Mouse (Mus musculus) telencephalon, adult 2 months (tissue): Measurements from ENCODE around the gene Cat.

ENCODE experiments used
- DNase-seq: peaks from one replicate; pipeline ENCODE4 v3.0.0-alpha.2; 2011; ENCODE audit warnings: low read depth, low spot score

The Cat gene

DNA sequence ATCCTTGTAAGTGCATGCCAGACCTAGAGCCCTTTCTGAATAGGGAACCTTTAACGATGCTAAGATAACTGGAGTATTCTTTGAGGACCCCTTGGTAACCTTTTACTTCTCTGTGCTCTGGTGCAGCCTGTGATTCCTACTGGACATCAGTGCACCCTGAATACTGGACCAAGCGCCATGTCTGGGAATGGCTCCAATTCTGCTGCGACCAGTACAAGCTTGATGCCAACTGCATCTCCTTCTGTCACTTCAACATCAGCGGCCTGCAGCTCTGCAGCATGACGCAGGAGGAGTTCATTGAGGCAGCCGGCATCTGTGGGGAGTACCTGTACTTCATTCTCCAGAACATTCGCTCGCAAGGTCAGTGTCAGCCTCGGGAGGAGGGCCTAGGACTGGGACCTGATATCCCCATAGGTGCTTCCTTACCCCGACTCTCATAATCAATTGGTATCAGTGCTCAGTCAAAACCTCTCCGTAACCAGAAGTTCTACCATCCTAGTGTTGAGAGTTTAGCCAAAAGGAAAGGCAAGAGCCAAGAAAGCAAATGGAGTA, 45.8 kb downstream of the Cat start:
- no peak for DNase-seq

DNA sequence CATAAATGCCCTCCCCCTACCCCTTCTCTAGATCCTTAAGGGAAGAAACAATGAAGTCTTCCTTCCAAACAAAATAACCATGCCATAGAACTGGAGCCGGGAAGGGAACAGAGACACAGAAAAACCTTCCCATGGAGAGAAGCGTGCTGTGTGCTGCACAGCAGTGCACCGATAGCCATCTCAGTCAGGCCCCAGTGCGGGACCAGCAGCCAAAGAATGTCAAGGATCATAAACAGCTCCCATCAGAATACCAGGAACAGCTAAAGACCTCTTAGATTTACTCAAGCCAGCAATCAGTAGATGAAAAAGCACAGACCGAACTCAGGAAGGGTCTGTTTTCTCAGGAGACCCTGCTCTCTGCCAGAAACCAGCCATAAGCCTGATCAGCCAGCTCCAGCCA, 48.4 kb downstream of the Cat start:
- DNase-seq: no peak

DNA sequence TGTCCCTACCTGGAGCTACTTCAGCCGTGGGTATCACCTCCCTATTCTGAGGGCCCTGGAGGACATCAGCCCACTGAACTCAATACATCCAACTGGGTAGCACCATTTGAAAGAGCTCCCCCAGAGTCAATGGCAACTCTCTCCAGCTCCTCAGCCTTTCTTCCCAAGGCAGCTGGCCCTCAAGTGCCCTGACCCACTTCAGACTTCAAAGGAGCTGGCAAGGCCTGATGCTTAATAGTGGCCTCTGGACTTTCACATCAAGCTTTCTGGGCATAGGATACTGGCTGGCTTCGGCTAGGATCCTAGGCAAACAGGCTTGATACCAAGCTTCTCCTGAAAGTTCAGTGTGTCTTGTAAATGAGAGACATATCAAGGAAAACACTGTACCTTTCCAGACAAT, 49.9 kb downstream of the Cat start:
- no peak for DNase-seq

DNA sequence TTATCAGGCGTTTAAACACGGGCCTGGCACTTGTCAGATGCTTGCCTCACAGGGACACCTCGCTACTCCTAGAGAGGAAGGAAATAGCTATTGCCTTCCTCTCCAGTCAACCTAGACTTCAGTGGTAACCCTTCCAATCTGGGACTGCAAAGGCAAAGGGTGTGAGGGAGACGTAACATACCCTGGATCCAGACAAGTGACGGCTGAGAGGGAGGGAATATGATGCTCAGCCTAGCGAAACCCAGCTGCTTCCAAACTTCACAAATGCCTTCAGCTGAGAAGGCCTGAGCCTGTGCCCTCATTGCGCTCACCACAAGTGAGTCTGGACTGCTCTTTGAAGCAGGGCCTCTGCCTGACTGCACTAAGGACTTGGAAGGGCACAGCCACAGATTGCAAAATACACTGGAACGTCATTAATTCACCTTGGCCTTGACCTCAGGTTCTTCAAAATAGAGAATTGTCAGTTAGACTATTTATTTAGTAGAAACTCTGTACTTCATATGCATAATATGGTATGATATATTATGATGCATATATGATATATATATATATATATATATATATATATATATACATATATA, 52.2 kb downstream of the Cat start:
- no peak for DNase-seq

DNA sequence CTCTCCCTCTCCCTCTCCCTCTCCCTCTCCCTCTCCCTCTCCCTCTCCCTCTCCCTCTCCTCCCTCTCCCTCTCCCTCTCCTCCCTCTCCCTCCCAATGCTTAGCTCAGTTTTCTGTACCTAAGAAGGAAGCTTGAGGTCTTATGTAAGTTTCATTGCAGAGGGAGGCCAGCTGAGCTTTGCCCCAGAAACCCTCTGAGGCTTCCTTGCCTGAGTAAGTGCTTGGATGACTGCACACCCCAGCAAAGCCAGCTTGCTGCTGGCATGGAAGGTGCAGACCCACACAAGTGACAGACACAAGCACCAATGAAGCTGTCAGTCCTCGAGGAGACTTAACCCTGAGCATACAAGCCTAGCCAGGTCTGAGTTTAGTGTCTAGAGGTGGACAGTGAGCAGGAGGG, 54.2 kb downstream of the Cat start:
- DNase-seq: no peak

DNA sequence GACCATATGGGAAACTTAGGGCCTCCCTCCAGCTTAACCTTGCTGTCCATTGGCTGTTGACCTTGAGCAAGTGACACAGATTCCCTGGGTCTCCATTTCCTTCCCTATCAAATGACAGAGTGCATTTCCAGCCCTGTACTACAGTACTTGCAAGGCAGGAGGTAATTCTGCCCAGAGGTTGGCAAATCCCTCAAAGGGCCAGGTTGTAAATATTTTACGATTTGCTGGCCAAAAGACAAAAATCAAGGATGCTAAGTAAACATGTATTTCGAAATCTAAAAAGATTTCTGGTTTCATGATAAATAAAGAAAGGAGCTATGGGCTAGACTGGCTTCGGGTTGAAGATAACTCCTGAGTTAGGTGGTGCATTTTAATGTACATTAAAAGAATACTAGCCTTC, 56.6 kb downstream of the Cat start:
- DNase-seq: no peak

DNA sequence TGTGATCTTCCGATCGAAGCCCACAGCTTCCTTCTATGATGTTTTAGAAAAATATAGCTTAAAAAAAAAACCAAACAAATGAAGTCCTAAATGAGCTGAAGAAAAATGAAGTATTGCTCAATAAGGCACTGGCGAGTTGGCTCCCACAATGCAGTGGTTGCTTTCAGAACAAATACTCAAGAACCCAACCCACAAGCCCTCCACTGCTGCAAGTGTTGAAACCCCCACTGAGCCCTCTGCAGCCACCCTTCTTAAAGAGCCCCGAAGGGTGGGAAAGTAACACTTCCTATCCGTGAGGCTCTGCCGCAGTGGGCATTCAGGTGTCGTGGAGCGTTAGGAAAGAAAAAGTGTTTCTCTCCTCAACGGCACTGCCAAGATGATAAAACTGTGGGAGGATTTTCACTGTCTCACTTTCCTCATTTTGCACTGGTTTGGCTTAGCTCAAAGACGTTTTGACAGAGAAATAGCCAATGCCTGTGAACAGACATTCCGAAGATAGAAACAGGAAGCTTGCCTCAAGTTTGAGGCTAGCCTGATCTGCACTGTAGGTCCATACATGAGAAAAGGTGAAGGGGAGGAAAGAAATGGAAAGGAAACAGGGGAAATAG, 59.4 kb downstream of the Cat start:
- no peak for DNase-seq

DNA sequence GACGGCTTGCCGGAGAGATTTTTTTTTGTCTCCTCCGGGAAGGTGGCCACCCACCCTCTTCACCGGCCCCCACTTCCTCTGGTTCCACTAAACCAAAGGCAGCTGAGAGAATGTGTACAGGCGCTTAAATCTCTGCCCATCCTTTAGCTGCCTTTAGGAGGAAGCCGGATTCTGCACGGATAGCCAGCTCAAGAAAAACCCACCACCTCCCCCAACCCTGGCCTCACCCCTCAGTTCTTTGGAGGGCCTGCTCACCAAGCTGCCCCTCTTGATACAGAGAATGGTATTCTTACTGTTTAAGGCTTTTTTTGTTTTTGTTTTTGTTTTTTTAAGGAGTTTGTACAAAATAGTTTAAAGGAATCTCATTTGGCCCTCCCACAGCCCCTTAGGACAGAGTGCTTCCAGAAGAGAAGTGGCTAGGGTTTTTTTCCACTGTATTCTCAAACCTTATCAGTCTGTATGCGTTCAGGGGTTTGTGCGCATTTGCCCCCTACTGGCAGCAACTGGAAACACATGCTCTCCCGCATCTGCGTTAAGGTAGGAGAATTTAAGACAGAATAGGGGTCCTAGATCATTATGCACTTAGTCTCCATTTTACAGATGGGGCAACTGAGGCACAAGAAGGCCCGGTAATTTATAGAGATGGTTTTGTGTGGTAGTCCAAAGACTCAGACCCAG, 60.5 kb downstream of the Cat start:
- DNase-seq: no peak

DNA sequence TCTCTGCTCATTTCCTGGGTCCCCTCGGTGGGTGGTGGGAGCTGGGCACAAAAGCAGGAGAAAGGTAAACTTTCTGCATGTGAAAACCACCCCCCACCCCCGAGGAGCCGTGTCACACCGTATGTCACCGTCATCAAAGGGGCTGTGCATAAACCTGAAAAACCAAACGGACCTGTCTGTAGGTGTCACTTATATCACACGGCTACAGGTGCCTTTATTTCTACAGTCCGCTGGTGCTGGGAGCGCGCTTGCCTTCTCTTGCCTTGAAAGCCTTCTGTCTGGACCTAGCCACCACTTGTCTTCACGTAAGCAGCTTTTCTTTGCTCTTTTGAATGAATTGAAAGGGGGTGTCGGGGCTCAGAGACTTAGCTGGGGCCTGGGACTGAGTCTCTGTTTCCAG, 61.1 kb downstream of the Cat start:
- no peak for DNase-seq

DNA sequence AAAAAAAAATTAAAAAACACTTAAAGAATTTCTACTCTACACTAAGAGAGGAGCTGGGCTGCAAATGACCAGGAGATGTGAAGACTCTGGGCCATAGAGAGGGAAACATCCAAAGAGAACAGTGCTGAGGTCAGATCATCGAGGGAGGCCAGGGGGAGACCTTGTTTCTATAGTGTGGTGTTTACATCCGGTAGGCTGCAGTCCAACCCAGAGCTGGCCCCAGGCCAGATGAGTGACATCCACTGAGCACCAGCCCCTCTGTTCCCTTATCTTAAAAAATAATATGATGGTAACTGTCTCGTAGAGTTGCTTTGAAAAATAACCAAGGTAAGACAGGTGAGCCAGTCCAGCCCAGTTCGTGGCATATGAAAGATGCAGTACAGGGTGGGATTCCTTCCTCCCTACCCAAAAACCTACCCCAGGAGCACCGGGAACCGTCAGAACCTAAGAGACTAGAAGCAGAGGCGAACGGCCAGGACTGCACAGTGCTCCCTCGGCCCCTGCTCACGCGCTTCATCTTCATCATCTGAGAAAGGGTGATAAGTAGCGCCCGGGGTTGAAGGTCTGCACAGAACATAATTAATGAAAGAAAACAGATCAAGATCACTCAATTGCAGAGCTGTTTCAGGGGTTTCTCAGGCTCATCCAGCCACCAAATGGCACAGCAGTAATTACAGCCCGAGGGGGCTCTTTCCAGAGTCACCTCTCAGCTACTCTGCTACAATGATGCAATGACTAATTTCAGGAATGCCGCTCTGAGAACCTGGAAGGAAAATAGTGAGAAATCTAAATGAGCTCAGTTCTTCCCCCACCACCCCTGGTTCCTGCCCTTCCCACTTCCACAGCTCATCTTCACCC, 64.1 kb downstream of the Cat start:
- no peak for DNase-seq

DNA sequence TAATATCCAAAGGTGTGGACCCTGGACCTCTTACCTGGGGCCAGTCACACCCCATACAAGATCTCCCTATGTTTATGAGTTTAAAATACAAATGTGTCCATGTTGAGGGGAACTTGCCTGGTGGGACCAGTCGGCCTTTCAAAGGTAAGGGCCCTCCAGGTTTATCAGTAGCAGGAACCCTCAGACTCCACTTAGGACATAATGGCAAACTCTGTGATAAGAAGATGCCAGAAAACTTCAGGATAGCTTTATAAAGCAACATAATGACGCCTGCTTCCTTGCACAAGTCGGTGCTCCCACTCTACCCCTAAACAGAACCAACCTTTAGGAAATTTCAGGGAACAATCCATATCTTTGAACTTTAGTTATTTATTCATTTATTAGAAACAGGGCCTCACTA, 69.2 kb downstream of the Cat start:
- no peak for DNase-seq

DNA sequence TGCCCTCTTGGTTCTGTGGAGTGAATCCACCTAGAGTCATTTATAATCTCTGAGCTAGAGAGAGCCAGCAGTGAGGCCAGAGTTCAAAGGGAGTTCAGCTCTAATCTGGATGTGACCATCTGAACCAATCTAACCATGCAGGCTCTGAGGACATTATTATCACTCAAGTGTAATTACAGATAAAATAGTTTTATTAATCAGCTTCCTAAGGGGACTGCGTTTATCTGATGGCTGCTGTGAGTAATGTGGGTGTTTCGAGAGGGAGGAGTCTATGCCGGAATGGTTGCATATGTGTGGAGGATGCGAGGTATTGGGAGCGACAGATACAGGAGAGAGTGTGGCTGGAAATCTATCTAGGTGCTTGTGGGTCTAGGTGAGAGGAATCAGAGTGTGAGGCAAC, 71.6 kb downstream of the Cat start:
- no peak for DNase-seq

DNA sequence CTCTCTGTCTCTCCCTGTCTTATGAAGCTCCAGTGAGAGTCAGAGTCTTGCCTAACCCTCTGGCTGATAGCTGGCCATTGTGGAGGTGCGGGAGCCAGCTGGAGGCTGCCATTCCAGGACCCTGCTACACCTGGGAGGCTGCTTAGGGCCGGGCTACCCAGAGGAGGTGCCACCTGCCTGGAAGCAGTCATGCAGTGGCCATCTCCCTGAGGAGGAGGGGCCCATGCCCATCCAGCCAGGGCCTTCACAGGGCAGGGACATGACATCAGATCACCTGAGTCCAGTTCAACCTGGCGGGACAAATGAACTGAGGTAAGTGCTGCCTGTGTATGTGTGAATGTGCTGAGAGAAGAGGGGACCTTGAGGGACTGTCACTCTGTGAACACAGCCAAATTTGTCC, 73.1 kb downstream of the Cat start:
- DNase-seq: no peak

DNA sequence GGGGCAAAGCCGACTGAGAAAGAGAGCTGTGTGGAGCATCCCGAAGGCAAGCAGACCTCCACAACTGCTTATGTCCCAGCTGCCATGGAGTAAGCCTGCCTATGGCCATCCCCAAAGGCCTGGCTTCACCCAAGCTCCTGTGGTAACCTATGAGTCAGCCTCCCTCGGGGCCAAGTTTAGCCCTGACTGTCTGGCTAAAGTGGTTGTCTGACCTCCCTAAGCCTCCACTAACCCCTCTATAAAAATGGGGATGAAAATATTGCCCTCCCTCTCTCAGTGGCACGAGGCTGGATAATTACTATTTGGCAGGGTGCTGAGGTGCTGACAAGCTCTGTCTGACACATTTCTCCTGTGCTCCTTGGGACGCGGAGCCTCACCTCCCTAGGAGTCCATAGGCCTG, 73.6 kb downstream of the Cat start, which contains the start of gene Elf5:
Gene Elf5, plus strand, starts transcription at position 341 of the 400 bp plus-strand sequence.
- DNase-seq: no peak

DNA sequence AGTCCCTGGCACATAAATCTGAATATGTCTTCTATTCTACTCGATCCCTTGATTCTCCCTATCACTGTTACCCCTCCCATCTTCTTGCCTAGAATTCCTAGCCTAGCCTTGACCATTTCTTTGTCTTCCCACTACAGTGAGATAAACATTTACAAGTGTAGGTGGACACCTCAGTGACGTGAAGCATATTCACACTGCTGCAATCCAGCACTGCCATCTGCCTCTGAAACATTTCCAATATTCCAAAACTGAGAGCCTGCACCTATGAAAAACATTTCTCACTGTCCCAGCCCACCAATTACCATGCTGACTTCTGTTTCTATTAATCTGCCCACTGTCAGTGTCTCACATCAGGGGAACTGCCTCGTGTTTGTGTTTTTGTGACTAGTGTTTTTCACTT, 78.7 kb downstream of the Cat start:
- DNase-seq: no peak
